Mouse (Mus musculus): ENCODE measurements around the gene Col26a1. TPM values are rescaled to one million over a fixed set of nuclear protein-coding genes. Genes with fewer than 3 reads are reported as not detected.
A peak's percentile ranks its signal among the peaks of the same experiment; 100 is the strongest.

Gene Col26a1
- polyA plus RNA-seq, 1 experiment from 2014 or later: 8.8 TPM

DNA sequence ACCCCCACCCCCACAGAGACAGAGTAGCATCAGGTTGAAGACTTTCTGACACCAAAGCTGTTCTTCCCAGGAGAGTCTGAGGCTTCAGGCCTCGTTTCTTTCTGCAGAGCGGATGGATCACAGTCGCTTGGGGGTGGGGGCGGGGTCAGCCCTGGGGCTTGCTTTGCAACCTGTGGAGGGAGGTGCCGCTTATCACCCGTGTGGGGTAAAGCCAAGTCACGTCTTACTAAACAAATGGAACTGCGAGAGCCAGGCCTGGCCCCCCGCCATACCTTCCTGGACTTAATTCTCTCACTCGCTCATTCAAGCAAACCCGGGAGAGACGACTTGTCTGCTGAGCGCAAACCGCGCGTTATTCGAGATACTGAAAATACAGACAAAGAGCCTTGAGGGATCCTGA is 80.3 kb downstream of the Col26a1 start:
- peaks cover 3% of the 10 kb centered on the region; the same call in 1 of the 2 replicates for H3K4me1 ChIP-seq (ENCODE audit: control insufficient read depth, insufficient read depth, low read length)
- DNase-seq (ENCODE audit: low spot score) (peak; percentile 70), ATAC-seq (no peak)
- no peak overlapping the region for H3K27ac ChIP-seq (ENCODE audit: low read depth, low read length)
- H3K4me3 ChIP-seq (ENCODE audit: low read depth, low read length): 0 out of 2 replicates have a peak overlapping the region, but pooled peaks have one; percentile 2
- H3K9ac ChIP-seq (ENCODE audit: low read length): peak overlapping the region; percentile 46
- no peaks in the 10 kb centered on the region for H3K36me3 ChIP-seq (ENCODE audit: control insufficient read depth, insufficient read depth, low read length)
- WGBS: 3% methylated on average over 17 of the region's 17 CpGs
- no peaks in the 10 kb centered on the region for H3K9me3 ChIP-seq (replicated peaks; ENCODE audit: control insufficient read depth, low read length)
- no peaks in the 10 kb centered on the region for H3K27me3 ChIP-seq (replicated peaks; ENCODE audit: control insufficient read depth, insufficient read depth, low read length)
- peak overlapping the region; percentile 43 for H3K4me2 ChIP-seq (ENCODE audit: low read length)

DNA sequence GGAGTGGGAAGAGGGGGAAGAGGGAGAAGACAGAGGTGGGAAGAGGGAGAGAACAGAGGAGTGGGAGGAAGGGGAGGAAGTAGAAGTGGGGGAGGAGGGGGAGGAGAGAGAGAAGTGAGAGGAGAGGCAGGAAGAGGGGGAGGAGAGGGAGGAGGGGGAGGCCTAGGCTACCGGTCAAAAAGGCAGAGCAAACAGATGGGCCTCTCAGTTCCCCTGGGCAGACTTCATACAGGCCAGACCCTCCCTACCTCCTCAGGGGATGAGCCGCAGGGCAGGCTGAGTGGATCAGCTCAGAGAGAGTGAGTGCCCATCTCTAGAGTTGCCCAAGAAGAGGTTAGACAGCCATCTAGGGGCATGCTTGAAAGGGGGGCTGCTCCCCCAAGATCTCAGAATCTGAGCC is 86.1 kb downstream of the Col26a1 start:
- no peaks in the 10 kb centered on the region for H3K36me3 ChIP-seq (ENCODE audit: control insufficient read depth, insufficient read depth, low read length)
- WGBS: 39% methylated on average over 2 of the region's 2 CpGs
- H3K9ac ChIP-seq (ENCODE audit: low read length): no peak overlapping the region
- no peaks in the 10 kb centered on the region for H3K9me3 ChIP-seq (replicated peaks; ENCODE audit: control insufficient read depth, low read length)
- H3K4me2 ChIP-seq (ENCODE audit: low read length): no peak overlapping the region
- DNase-seq (ENCODE audit: low spot score) (no peak), ATAC-seq (no peak)
- H3K4me1 ChIP-seq (ENCODE audit: control insufficient read depth, insufficient read depth, low read length): no peaks in the 10 kb centered on the region
- H3K27me3 ChIP-seq (replicated peaks; ENCODE audit: control insufficient read depth, insufficient read depth, low read length): no peaks in the 10 kb centered on the region
- H3K4me3 ChIP-seq (ENCODE audit: low read depth, low read length): no peak overlapping the region
- H3K27ac ChIP-seq (ENCODE audit: low read depth, low read length): no peak overlapping the region

DNA sequence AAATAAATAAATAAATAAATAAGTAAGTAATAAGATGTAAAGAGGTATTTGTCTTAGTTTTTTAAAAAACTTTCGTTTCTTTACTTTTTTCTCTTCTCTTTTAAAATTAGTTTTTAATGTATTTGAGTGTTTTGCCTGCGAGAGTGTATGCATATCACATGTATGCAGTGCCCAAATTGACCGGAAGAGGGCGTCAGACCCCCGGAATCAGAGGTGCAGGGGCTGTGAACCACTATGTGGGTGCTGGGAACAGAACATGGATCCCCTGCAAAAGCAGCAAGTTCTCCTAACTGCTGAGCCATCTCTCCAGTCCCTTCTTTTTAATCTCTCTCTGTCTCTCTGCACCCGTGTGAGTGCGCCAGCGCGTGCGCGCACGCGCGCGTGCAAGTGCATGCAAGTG is 89.2 kb downstream of the Col26a1 start:
- Histone ChIP-seq H3K27me3 (replicated peaks; ENCODE audit: control insufficient read depth, insufficient read depth, low read length) (no peaks in the 10 kb centered on the region), H3K9ac (ENCODE audit: low read length) (no peak overlapping the region), H3K36me3 (ENCODE audit: control insufficient read depth, insufficient read depth, low read length) (no peaks in the 10 kb centered on the region), H3K4me2 (ENCODE audit: low read length) (no peak overlapping the region), H3K4me1 (ENCODE audit: control insufficient read depth, insufficient read depth, low read length) (0 out of 2 replicates have a peak, but pooled peaks cover 6% of the 10 kb centered on the region), H3K27ac (ENCODE audit: low read depth, low read length) (no peak overlapping the region), H3K4me3 (ENCODE audit: low read depth, low read length) (no peak overlapping the region), H3K9me3 (replicated peaks; ENCODE audit: control insufficient read depth, low read length) (no peaks in the 10 kb centered on the region)
- 89% methylated on average over 15 of the region's 15 CpGs for WGBS
- DNase-seq (ENCODE audit: low spot score) (no peak), ATAC-seq (no peak)

DNA sequence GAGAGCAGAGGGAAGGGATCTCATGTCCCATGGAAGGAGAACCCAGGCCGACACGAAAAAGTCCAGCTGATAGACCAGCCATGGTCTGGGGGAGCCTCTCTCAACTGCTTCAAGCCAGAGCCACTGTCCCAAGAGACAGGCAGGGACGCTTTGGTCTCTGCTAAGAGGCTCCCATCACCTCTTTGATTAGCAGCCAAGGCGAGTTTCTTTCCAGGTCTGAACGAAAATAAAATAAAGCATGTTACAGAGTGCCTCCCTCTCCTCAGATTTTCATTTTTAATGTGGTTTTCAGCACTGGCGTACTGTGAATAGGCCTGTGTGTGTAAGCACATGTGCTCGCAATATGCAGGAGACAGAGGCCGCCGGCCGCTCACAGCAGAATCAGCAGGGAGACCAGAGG is 90.5 kb downstream of the Col26a1 start:
- ATAC-seq (no peak), DNase-seq (ENCODE audit: low spot score) (no peak)
- Histone ChIP-seq H3K36me3 (ENCODE audit: control insufficient read depth, insufficient read depth, low read length) (no peaks in the 10 kb centered on the region), H3K9me3 (replicated peaks; ENCODE audit: control insufficient read depth, low read length) (no peaks in the 10 kb centered on the region), H3K4me1 (ENCODE audit: control insufficient read depth, insufficient read depth, low read length) (0 out of 2 replicates have a peak, but pooled peaks cover 6% of the 10 kb centered on the region), H3K9ac (ENCODE audit: low read length) (no peak overlapping the region), H3K27ac (ENCODE audit: low read depth, low read length) (no peak overlapping the region), H3K4me3 (ENCODE audit: low read depth, low read length) (no peak overlapping the region), H3K4me2 (ENCODE audit: low read length) (no peak overlapping the region), H3K27me3 (replicated peaks; ENCODE audit: control insufficient read depth, insufficient read depth, low read length) (no peaks in the 10 kb centered on the region)
- WGBS: 87% methylated on average over 10 of the region's 10 CpGs

DNA sequence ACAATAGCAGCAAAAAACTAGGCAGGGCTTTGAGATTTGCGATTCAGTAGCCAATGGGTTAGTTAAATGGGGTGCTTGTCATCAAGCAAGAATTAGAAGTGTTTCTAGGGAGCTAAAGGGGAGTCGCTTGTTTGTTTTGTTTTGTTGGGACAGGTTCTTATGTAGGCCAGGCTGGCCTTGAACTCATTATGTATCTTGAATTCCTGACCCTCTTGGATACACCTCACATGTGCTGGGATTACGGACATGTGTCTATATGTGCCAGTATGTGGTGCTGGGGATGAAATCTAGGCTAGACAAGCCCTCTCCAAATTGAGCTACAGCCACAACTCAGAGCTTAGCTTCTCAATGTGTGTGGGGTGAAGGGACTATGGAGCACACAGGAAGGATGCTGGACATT is 91.8 kb downstream of the Col26a1 start:
- WGBS: 14% methylated on average over 3 of the region's 3 CpGs

DNA sequence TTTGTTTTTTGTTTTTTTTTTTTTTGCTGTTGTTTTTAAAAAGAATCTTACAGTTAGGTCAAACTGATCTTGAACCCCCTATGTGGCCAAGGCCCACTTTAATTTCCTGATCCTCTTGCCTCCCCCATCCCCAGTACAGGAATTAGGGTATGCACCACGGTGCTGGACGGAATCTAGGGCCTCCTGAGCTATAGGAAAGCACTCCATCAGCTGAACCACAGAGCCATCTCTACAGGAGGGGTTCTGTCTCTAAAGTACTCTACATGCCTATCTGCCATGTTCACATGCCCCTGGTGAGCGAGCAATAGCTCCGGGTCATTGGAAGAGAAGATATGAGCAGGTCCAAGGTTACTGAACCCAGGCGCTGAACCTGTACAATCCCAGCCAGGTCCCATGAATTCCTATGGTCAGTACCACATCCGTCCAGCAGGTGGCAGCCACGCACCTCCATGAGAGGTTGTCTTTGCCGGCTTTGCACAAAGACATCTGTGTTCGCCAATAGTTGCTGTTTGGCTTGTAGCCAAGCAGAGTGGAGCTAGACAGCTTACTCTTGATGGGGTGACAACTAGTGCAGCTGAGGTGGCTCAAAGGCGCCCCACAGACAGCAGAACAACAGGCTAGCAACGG is 92.3 kb downstream of the Col26a1 start:
- Histone ChIP-seq H3K4me2 (ENCODE audit: low read length) (no peak overlapping the region), H3K27me3 (replicated peaks; ENCODE audit: control insufficient read depth, insufficient read depth, low read length) (no peaks in the 10 kb centered on the region), H3K9me3 (replicated peaks; ENCODE audit: control insufficient read depth, low read length) (no peaks in the 10 kb centered on the region), H3K4me1 (ENCODE audit: control insufficient read depth, insufficient read depth, low read length) (0 out of 2 replicates have a peak, but pooled peaks cover 6% of the 10 kb centered on the region), H3K9ac (ENCODE audit: low read length) (no peak overlapping the region), H3K4me3 (ENCODE audit: low read depth, low read length) (no peak overlapping the region), H3K27ac (ENCODE audit: low read depth, low read length) (peak overlapping the region; percentile 70; the same call in 1 of the 2 replicates), H3K36me3 (ENCODE audit: control insufficient read depth, insufficient read depth, low read length) (no peaks in the 10 kb centered on the region)
- ATAC-seq (peak; percentile 99), DNase-seq (ENCODE audit: low spot score) (peak; percentile 99)
- WGBS: 11% methylated on average over 11 of the region's 11 CpGs

More for the DNA sequence above, 91.8 kb downstream of the Col26a1 start:
- Histone ChIP-seq H3K4me1 (ENCODE audit: control insufficient read depth, insufficient read depth, low read length) (0 out of 2 replicates have a peak, but pooled peaks cover 6% of the 10 kb centered on the region), H3K27me3 (replicated peaks; ENCODE audit: control insufficient read depth, insufficient read depth, low read length) (no peaks in the 10 kb centered on the region), H3K27ac (ENCODE audit: low read depth, low read length) (peak overlapping the region; percentile 70), H3K4me3 (ENCODE audit: low read depth, low read length) (no peak overlapping the region), H3K36me3 (ENCODE audit: control insufficient read depth, insufficient read depth, low read length) (no peaks in the 10 kb centered on the region), H3K9me3 (replicated peaks; ENCODE audit: control insufficient read depth, low read length) (no peaks in the 10 kb centered on the region), H3K4me2 (ENCODE audit: low read length) (no peak overlapping the region), H3K9ac (ENCODE audit: low read length) (no peak overlapping the region)
- ATAC-seq (no peak; the same call in none of the 2 replicates), DNase-seq (ENCODE audit: low spot score) (no peak)

DNA sequence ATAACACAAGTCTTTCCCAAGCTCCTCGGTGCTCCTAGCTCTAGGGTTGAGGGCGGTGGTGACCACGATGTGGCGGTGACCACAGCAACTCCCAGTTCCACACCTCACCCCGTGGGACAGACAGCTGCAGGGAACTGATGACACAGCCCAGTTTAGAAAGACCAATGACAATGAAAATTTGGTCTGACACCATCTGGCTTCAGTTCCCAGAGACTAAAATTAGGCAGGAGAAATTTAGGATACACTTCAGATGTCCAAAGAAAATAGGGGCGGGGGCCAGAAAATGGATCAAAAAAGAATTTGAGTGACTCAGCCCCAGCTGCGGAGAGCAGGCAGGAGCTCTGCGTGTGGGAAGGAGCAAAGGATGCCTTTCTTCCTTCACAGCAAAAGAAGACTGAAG is 98.5 kb downstream of the Col26a1 start:
- Histone ChIP-seq H3K4me2 (ENCODE audit: low read length) (no peak overlapping the region), H3K9ac (ENCODE audit: low read length) (no peak overlapping the region), H3K36me3 (ENCODE audit: control insufficient read depth, insufficient read depth, low read length) (no peaks in the 10 kb centered on the region), H3K27me3 (replicated peaks; ENCODE audit: control insufficient read depth, insufficient read depth, low read length) (no peaks in the 10 kb centered on the region), H3K4me1 (ENCODE audit: control insufficient read depth, insufficient read depth, low read length) (no peaks in the 10 kb centered on the region), H3K27ac (ENCODE audit: low read depth, low read length) (no peak overlapping the region), H3K9me3 (replicated peaks; ENCODE audit: control insufficient read depth, low read length) (no peaks in the 10 kb centered on the region), H3K4me3 (ENCODE audit: low read depth, low read length) (no peak overlapping the region)
- DNase-seq (ENCODE audit: low spot score) (no peak), ATAC-seq (no peak)
- 84% methylated on average over 8 of the region's 8 CpGs for WGBS

DNA sequence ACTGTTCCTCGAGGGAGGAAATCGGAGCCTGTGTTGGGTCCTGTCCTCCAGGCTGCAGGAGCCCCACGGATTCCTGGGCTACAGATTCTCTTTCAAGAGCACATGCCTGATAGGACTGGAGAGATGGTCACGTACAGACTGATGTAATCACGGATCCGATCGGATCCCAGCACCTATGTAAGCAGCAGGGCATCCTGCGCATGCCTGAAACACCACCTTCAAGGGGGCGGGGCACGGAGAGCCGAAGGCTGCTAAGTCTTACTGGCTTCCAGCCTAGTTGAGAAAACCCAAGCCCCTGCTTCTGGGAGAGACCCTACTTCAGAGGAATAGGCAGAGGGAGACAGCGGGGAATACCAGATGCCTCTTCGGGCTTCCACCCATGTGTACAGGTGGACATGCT is 100.4 kb downstream of the Col26a1 start:
- H3K4me2 ChIP-seq (ENCODE audit: low read length): no peak overlapping the region
- WGBS: 62% methylated on average over 13 of the region's 13 CpGs

DNA sequence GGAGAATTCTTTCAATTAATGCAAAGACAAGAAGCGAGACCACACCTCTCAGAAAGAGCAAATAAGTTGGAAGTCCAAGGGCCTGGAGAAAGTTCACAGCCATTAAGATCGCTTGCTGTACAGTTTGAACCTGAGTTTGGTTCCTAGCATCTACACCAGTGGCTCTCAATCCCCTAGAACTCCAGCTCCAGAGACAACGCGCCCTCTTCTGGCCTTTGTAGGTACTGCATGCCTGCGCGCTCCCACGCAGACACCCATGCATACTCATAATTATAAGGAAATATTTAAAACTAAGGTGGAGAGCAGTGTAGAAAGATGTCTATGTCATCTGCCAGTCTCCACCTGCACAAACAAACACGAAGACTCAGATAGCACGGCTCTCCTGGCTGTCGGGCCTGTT is 102.5 kb downstream of the Col26a1 start:
- WGBS: 45% methylated on average over 10 of the region's 10 CpGs
- DNase-seq (ENCODE audit: low spot score) (no peak), ATAC-seq (no peak)

More for the DNA sequence above, 100.4 kb downstream of the Col26a1 start:
- Histone ChIP-seq H3K4me1 (ENCODE audit: control insufficient read depth, insufficient read depth, low read length) (no peaks in the 10 kb centered on the region), H3K27me3 (replicated peaks; ENCODE audit: control insufficient read depth, insufficient read depth, low read length) (no peaks in the 10 kb centered on the region), H3K9me3 (replicated peaks; ENCODE audit: control insufficient read depth, low read length) (no peaks in the 10 kb centered on the region), H3K4me3 (ENCODE audit: low read depth, low read length) (no peak overlapping the region), H3K9ac (ENCODE audit: low read length) (no peak overlapping the region), H3K27ac (ENCODE audit: low read depth, low read length) (no peak overlapping the region), H3K36me3 (ENCODE audit: control insufficient read depth, insufficient read depth, low read length) (no peaks in the 10 kb centered on the region)
- no peak for ATAC-seq
- no peak for DNase-seq (ENCODE audit: low spot score)

More for the DNA sequence above, 102.5 kb downstream of the Col26a1 start:
- Histone ChIP-seq H3K27me3 (replicated peaks; ENCODE audit: control insufficient read depth, insufficient read depth, low read length) (no peaks in the 10 kb centered on the region), H3K4me2 (ENCODE audit: low read length) (no peak overlapping the region), H3K36me3 (ENCODE audit: control insufficient read depth, insufficient read depth, low read length) (no peaks in the 10 kb centered on the region), H3K9me3 (replicated peaks; ENCODE audit: control insufficient read depth, low read length) (no peaks in the 10 kb centered on the region), H3K4me1 (ENCODE audit: control insufficient read depth, insufficient read depth, low read length) (no peaks in the 10 kb centered on the region), H3K27ac (ENCODE audit: low read depth, low read length) (no peak overlapping the region), H3K4me3 (ENCODE audit: low read depth, low read length) (no peak overlapping the region), H3K9ac (ENCODE audit: low read length) (no peak overlapping the region)

Data from forebrain, embryonic 14.5 days (tissue).